Mouse (Mus musculus) liver, adult 2 months (tissue): ENCODE results near the gene Tshz2. TPM values are rescaled to one million over a fixed set of nuclear protein-coding genes. Genes with fewer than 3 reads are reported as not detected.

Experiments
- DNase-seq: peaks from one replicate; pipeline ENCODE4 v3.0.0-alpha.2; 2011; ENCODE audit warnings: low read depth, low spot score; ENCODE audit errors: extremely low read depth
- H3K27ac ChIP-seq: fragments of 200-500 bp; replicated peaks from 2 replicates; pipeline ENCODE4 v1.5.1; 2012; ENCODE audit warnings: low read depth, mild to moderate bottlenecking, control low read depth, inconsistent platforms, low read length; ENCODE audit not compliant: insufficient read depth
- H3K27me3 ChIP-seq: fragments of 200-500 bp; 2 replicates; pipeline ENCODE4 v1.6.1; 2012; ENCODE audit warnings: mild to moderate bottlenecking, moderate library complexity, low read length, inconsistent platforms; ENCODE audit not compliant: control insufficient read depth, insufficient read depth
- H3K36me3 ChIP-seq: fragments of 200-500 bp; 2 replicates; pipeline ENCODE4 v1.6.1; 2012; ENCODE audit warnings: low read length, inconsistent platforms; ENCODE audit not compliant: control insufficient read depth, insufficient read depth
- H3K4me1 ChIP-seq: fragments of 200-500 bp; 2 replicates; pipeline ENCODE4 v1.6.1; 2011; ENCODE audit warnings: low read length; ENCODE audit not compliant: control insufficient read depth, insufficient read depth
- H3K4me3 ChIP-seq: fragments of 200-500 bp; 2 replicates; pipeline ENCODE4 v1.5.1; 2011; ENCODE audit warnings: low read depth, mild to moderate bottlenecking, control low read depth, low read length, moderate library complexity; ENCODE audit not compliant: insufficient read depth
- H3K79me2 ChIP-seq: fragments of 200-500 bp; 2 replicates; pipeline ENCODE4 v1.6.1; 2012; ENCODE audit warnings: inconsistent platforms, mild to moderate bottlenecking, low read length, moderate library complexity; ENCODE audit not compliant: control insufficient read depth, insufficient read depth
- H3K9ac ChIP-seq: fragments of 200-500 bp; 2 replicates; pipeline ENCODE4 v1.6.1; 2012; ENCODE audit warnings: low read depth, mild to moderate bottlenecking, control low read depth, inconsistent platforms, low read length
- CTCF ChIP-seq: fragments of 200-500 bp; IDR thresholded peaks from 2 replicates; pipeline ENCODE4 v1.5.1; 2011; ENCODE audit warnings: low read depth, low read length, control low read depth
- POLR2A ChIP-seq: fragments of 200-500 bp; IDR thresholded peaks from 2 replicates; pipeline ENCODE4 v1.6.1; 2011; ENCODE audit warnings: low read length, control low read depth; ENCODE audit not compliant: insufficient read depth; ENCODE audit errors: extremely low read depth
- WGBS: fragments of 180-500 bp; shearing (Covaris S2); methylation state at CpG from one replicate; pipeline ENCODE4 v1.1.7; 2018; 5-methylcytosine and 5-hydroxymethylcytosine counted together
- polyA plus RNA-seq: library from polyadenylated mRNA; depleted of rRNA; stranded (reverse); fragments of >200 nt; gene quantifications from 2 replicates; pipeline ENCODE4 v1.2.3, GENCODE M21; 2012
- total RNA-seq: library from RNA; depleted of rRNA; stranded (reverse); fragments of >200 nt; gene quantifications from 2 replicates; pipeline ENCODE4 v1.2.3, GENCODE M21; 2014

The Tshz2 gene
- total and polyA plus RNA-seq, 2 experiments: 3.3 to 4.1 TPM

DNA sequence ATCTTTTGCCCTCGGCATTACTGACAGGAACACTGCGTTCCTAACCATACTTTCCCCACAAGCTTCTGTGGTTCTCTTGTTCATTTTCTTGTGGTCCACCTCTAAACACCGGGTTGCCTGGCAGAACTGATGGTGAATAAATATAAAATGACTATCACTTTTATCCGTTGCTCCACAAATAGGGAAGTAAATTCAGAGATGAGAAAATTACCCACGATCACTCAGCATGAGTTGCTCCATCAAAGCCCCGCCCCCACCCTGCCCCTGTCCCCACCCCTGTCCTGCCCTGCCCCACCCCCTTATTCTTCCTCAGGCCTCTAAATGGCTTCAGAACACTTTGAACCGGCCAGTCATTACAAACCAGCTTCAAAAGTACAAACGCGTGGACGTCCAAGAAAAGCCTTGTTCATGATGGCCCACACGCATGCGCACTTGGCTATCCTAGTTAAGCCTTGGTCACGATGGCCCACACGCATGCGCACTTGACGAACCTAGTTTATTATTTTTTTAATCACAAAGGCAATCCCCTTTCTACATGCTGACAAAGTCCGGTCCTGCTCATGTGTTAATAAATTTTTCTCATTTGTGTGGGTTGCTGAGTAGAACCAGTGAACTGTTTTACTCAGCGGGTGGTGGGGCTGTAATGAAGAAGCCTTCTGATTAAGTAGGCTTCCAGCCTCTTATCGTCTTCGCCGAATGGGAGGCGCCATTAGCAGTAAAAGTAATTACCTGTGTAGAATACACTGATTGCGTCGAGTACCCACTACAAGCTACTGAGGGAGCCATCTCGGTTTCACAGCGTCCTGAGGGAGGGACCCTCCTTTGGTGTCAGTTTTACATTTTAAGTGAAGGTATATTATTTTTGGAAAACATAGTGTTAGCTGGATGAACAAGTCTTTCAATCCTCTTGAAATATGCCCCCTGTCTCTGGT is 102.9 kb downstream of the Tshz2 start:
- no peak overlapping the region for H3K4me3 ChIP-seq
- no peaks in the 10 kb centered on the region for H3K36me3 ChIP-seq
- TF ChIP-seq POLR2A (no peak), CTCF (no peak)
- H3K4me1 ChIP-seq: peaks cover 2% of the 10 kb centered on the region; the same call in 1 of the 2 replicates
- no peak overlapping the region for H3K9ac ChIP-seq
- H3K27me3 ChIP-seq: no peaks in the 10 kb centered on the region
- WGBS: 93% methylated on average over 26 of the region's 26 CpGs
- no peak overlapping the region for H3K27ac ChIP-seq
- DNase-seq: no peak
- H3K79me2 ChIP-seq: peaks cover 4% of the 10 kb centered on the region; the same call in 1 of the 2 replicates

DNA sequence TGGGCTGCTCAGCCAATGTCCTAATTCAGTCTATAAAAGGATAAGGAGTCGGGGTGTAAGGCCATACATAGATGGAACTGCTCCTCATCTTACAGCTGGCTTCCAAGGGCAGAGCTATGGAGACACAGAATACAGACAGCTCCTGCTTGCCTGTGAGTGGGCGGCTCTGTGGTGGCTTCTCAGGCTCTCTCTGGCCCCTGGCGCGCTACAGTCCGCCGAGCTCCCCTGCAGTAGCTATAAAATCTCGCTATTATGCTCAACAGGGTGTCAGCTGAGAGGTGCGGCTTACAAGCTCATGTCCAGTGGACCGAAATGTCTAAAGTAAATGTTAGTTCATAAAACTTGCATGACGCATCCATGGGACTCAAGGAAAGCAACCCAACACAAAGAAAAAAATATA is 108.2 kb downstream of the Tshz2 start:
- peaks cover 4% of the 10 kb centered on the region; the same call in 1 of the 2 replicates for H3K79me2 ChIP-seq
- H3K36me3 ChIP-seq: no peaks in the 10 kb centered on the region
- no peak overlapping the region for H3K27ac ChIP-seq
- no peak overlapping the region for H3K9ac ChIP-seq
- TF ChIP-seq CTCF (no peak), POLR2A (no peak)
- H3K4me1 ChIP-seq: peaks cover 9% of the 10 kb centered on the region
- no peak for DNase-seq
- WGBS: 98% methylated on average over 10 of the region's 10 CpGs
- H3K27me3 ChIP-seq: no peaks in the 10 kb centered on the region
- H3K4me3 ChIP-seq: no peak overlapping the region

DNA sequence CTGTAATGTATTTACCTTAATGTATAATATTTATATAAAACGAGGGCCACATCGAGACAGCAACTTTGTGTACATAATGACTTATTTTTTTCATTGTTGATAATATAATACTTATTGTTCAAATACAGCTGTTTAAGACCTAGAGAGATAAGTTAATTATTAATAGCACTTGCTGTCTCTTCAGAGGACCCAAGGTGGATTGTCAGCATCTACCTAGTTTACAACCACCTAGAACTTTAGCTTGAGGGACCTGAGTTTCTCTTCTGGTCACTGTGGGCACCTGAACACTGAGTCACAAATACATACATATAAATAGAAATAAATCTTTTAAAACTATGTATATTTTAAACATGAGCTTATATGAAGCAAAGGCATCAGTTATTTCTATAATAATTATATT is 110.0 kb downstream of the Tshz2 start:
- no peaks in the 10 kb centered on the region for H3K36me3 ChIP-seq
- H3K27me3 ChIP-seq: no peaks in the 10 kb centered on the region
- 21% methylated on average over 2 of the region's 2 CpGs for WGBS
- H3K4me3 ChIP-seq: no peak overlapping the region
- H3K27ac ChIP-seq: no peak overlapping the region
- H3K9ac ChIP-seq: no peak overlapping the region
- peaks cover 9% of the 10 kb centered on the region for H3K4me1 ChIP-seq
- no peak for DNase-seq
- H3K79me2 ChIP-seq: peaks cover 6% of the 10 kb centered on the region; the same call in 1 of the 2 replicates
- TF ChIP-seq CTCF (no peak), POLR2A (no peak)

DNA sequence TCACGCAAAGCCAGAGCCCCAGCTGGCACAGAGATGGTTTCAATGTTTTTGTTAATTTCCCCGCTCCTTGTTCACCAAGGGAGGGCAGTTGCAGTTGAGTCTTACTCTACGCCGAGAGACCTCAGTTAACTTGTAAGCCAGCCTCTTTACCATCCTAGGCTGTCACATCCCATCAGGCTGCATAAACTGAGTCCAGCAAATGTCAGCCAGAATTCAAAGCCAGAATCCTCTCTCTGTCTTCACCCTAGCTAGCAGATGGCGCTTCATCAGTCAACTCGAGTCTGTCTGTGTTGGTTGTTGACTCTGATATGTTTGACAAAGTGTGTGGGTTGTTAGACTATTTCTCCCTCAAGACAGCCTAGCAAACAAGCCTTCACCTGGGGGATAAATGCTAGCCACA is 110.5 kb downstream of the Tshz2 start:
- WGBS: 56% methylated on average over 6 of the region's 6 CpGs
- DNase-seq: no peak
- Histone ChIP-seq H3K79me2 (peaks cover 6% of the 10 kb centered on the region; the same call in 1 of the 2 replicates), H3K4me1 (peaks cover 9% of the 10 kb centered on the region), H3K36me3 (no peaks in the 10 kb centered on the region), H3K9ac (no peak overlapping the region), H3K27ac (no peak overlapping the region), H3K27me3 (no peaks in the 10 kb centered on the region), H3K4me3 (no peak overlapping the region)
- TF ChIP-seq POLR2A: no peak
- TF ChIP-seq CTCF: no peak

DNA sequence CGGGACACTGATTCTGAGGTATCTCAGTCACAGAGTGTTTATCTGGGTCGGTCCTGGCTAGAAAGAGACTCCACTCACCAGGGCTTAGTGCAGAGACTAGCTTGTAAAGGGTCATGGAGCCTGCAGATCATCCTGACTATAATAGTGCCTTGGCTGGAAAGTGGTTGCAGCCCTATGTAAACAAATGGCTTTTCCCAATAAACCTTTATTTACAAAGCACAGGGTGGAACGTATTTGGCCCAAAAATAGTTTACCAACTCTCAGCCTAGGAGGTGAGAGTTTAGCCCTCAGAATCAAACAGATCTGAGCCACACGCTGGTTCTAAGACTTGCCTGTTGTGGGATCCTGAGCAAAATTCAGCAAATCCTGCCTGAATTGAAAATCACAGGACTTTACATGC is 111.1 kb downstream of the Tshz2 start:
- Histone ChIP-seq H3K27me3 (no peaks in the 10 kb centered on the region), H3K79me2 (peaks cover 6% of the 10 kb centered on the region; the same call in 1 of the 2 replicates), H3K4me1 (peaks cover 9% of the 10 kb centered on the region), H3K4me3 (no peak overlapping the region), H3K27ac (no peak overlapping the region), H3K36me3 (no peaks in the 10 kb centered on the region), H3K9ac (no peak overlapping the region)
- WGBS: 22% methylated on average over 4 of the region's 4 CpGs
- TF ChIP-seq POLR2A: no peak
- peak; percentile 86 for DNase-seq
